In the genomic region with DNA sequence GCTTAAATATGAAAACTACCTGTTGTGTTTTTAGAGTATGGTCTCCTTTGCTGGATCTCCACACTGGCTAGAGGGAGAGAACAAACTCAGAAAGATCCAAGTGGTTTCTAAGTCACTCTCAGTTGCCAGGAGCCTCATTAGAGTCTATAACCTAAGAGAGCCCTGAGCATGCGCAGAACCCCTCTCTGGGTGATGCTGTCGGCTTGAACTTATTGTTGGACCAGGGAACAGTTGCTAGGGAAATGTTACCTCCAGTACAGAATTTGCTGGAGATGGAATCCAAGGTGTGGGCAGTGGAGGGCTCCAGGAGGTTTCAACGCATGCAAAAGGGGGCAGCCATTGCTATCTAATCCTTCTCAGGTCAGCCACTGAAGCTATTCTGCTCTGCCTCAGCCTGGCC, we compare ENCODE assay signal across 16 mouse cellular contexts. TPM values are rescaled to one million over a fixed set of nuclear protein-coding genes. Genes with fewer than 3 reads are reported as not detected.
"Had no signal": no experiment of that assay in that cellular context is flagged by ENCODE, and none has a peak within 500 bp of the region (broad histone marks: within the 10 kb centered on the region; RNA-seq: fewer than 3 reads in every experiment).

No protein-coding gene starts in this region.

- H3K4me3 ChIP-seq: limb, embryonic 13.5 days; liver, embryonic 13.5 days; myocyte; neural tube, embryonic 13.5 days had no signal

- H3K4me2 ChIP-seq: liver, embryonic 13.5 days had no signal

- H3K9me3 ChIP-seq: limb, embryonic 10.5 days; limb, embryonic 13.5 days; liver, embryonic 13.5 days; neural tube, embryonic 13.5 days had no signal

- H3K36me3 ChIP-seq: limb, embryonic 10.5 days; limb, embryonic 13.5 days; liver, embryonic 13.5 days; neural tube, embryonic 13.5 days had no signal

- ATAC-seq: intestine, embryonic 16.5 days had no signal

- H3K27ac ChIP-seq: limb, embryonic 10.5 days; limb, embryonic 13.5 days; liver, embryonic 13.5 days; neural tube, embryonic 13.5 days had no signal

- H3K9ac ChIP-seq: limb, embryonic 13.5 days; liver, embryonic 13.5 days; neural tube, embryonic 13.5 days had no signal

- DNase-seq: kidney, adult 18-20 months; kidney, postnatal 4 days; liver; lung, adult 2 months; lung, postnatal 14 days; thymus, postnatal 25 days had no signal

RNA-seq across cellular contexts. Expression of a gene that starts 1.9 kb away (rescaled TPM):
- total RNA-seq: megakaryocyte progenitor cell, adult 5-6 weeks; monocyte, adult 5-6 weeks; neutrophil, adult 5-6 weeks had no signal
- polyA plus RNA-seq: inflammation-experienced regulatory T-cells, adult 6 months; liver, embryonic 13.5 days; lung, adult 2 months had no signal

RNA-seq across cellular contexts. Expression of a gene that starts 47.8 kb away (rescaled TPM):
- total RNA-seq: monocyte, adult 5-6 weeks; neutrophil, adult 5-6 weeks had no signal
- polyA plus RNA-seq: inflammation-experienced regulatory T-cells, adult 6 months had no signal
